Mouse (Mus musculus): ENCODE data around the gene Ptpre.
A peak's percentile ranks its signal among the peaks of the same experiment; 100 is the strongest.
"Not testable (repeated sequence)": the region's sequence is repeated elsewhere in the genome, so short reads cannot be mapped to it uniquely, and the experiment has no call there.

The Ptpre gene

GRCm38 (mm10) chr7:135648821-135649220, 111.5 kb downstream of the Ptpre start:
- no peak for DNase-seq (ENCODE audit: low spot score)

- no peak for DNase-seq (ENCODE audit: low spot score)
These were observed 112.0 kb downstream of the Ptpre start for GRCm38 (mm10) chr7:135649306-135649705.

- no peak for DNase-seq (ENCODE audit: low spot score)
These were observed 112.8 kb downstream of the Ptpre start for GRCm38 (mm10) chr7:135650061-135650460.

- DNase-seq (ENCODE audit: low spot score) = peak; percentile 68
These were observed 114.7 kb downstream of the Ptpre start for GRCm38 (mm10) chr7:135651831-135652511.

- peak; percentile 52 for DNase-seq (ENCODE audit: low spot score)
These were observed 115.5 kb downstream of the Ptpre start for GRCm38 (mm10) chr7:135652781-135653180.

- DNase-seq (ENCODE audit: low spot score) = no peak
These were observed 116.3 kb downstream of the Ptpre start for GRCm38 (mm10) chr7:135653601-135654000.

GRCm38 (mm10) chr7:135654288-135654687, 117.0 kb downstream of the Ptpre start:
- DNase-seq (ENCODE audit: low spot score) = no peak

GRCm38 (mm10) chr7:135655113-135655512, 117.8 kb downstream of the Ptpre start:
- no peak for DNase-seq (ENCODE audit: low spot score)

- no peak for DNase-seq (ENCODE audit: low spot score)
These were observed 120.9 kb downstream of the Ptpre start for GRCm38 (mm10) chr7:135658150-135658549.

GRCm38 (mm10) chr7:135659314-135659935, 122.1 kb downstream of the Ptpre start:
- peak; percentile 56 for DNase-seq (ENCODE audit: low spot score)

- DNase-seq (ENCODE audit: low spot score) = no peak
These were observed 123.0 kb downstream of the Ptpre start for GRCm38 (mm10) chr7:135660314-135660713.

GRCm38 (mm10) chr7:135664211-135664610, 126.9 kb downstream of the Ptpre start:
- DNase-seq (ENCODE audit: low spot score) = no peak

GRCm38 (mm10) chr7:135666314-135666713, 129.0 kb downstream of the Ptpre start:
- DNase-seq (ENCODE audit: low spot score) = no peak

- DNase-seq (ENCODE audit: low spot score) = peak; percentile 72
These were observed 131.8 kb downstream of the Ptpre start for GRCm38 (mm10) chr7:135668852-135669739.

GRCm38 (mm10) chr7:135673576-135673975, 136.3 kb downstream of the Ptpre start:
- no peak for DNase-seq (ENCODE audit: low spot score)

- DNase-seq (ENCODE audit: low spot score) = no peak
These were observed 139.4 kb downstream of the Ptpre start for GRCm38 (mm10) chr7:135676722-135677121.

- DNase-seq (ENCODE audit: low spot score) = peak; percentile 43
These were observed 143.1 kb downstream of the Ptpre start for GRCm38 (mm10) chr7:135680334-135680733.

- DNase-seq (ENCODE audit: low spot score) = not testable (repeated sequence)
These were observed 146.8 kb downstream of the Ptpre start for GRCm38 (mm10) chr7:135684098-135684497.

- no peak for DNase-seq (ENCODE audit: low spot score)
These were observed 147.7 kb downstream of the Ptpre start for GRCm38 (mm10) chr7:135684938-135685337.

- DNase-seq (ENCODE audit: low spot score) = no peak
These were observed 152.1 kb downstream of the Ptpre start for GRCm38 (mm10) chr7:135689396-135689795.

- no peak for DNase-seq (ENCODE audit: low spot score)
These were observed 154.7 kb downstream of the Ptpre start for GRCm38 (mm10) chr7:135691941-135692340.

GRCm38 (mm10) chr7:135694130-135694529, 156.8 kb downstream of the Ptpre start:
- no peak for DNase-seq (ENCODE audit: low spot score)

- no peak for DNase-seq (ENCODE audit: low spot score)
These were observed 157.5 kb downstream of the Ptpre start for GRCm38 (mm10) chr7:135694796-135695195.
